Mouse (Mus musculus): ENCODE data around the gene BC049352.

DNA sequence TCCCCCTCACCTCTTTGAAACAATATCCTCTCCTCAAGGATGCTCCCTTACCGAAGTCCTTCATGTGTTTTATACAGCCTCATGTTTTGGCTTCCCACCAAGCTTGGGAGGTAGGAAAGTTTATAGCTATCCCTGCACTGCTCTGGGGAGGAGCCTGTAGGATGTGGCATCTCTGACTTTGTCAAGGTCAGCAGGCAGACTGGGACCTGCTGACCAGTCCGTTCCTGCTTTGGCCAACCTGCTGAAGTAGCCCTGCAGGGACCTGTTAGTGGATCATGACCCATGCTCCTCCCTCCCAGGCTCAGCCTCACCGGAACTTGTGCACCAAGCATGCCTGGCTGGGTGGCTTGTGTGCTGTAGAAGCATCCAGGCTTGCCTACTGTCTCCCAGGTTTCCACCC, 39.1 kb upstream of the BC049352 start:
- TF ChIP-seq CTCF (IDR thresholded peaks at IDR 0.05; ENCODE audit: borderline replicate concordance, extremely low read depth, insufficient read depth, insufficient read length), result no peak
- no peak for TF ChIP-seq POLR2A (IDR thresholded peaks at IDR 0.05; ENCODE audit: borderline replicate concordance, extremely low read depth, insufficient read depth, insufficient read length, poor library complexity, severe bottlenecking)

Data from brain, embryonic 14.5 days (tissue).